Mouse (Mus musculus) myocyte (in vitro differentiated cells): Measurements from ENCODE around the gene Prss57.

ENCODE experiments used
- CEBPB ChIP-seq: IDR thresholded peaks from 2 replicates; pipeline ENCODE4 v1.6.1; 2011; ENCODE audit warnings: mild to moderate bottlenecking, moderate library complexity; ENCODE audit not compliant: poor library complexity, insufficient read depth, severe bottlenecking
- E2F4 ChIP-seq: IDR thresholded peaks from one replicate; pipeline ENCODE4 v1.6.1; 2011; ENCODE audit warnings: mild to moderate bottlenecking, control low read depth, moderate library complexity; ENCODE audit not compliant: insufficient read depth
- MAX ChIP-seq: IDR thresholded peaks from one replicate; pipeline ENCODE4 v1.6.1; 2011; ENCODE audit warnings: low read depth, mild to moderate bottlenecking, control low read depth
- MYOD1 ChIP-seq, 3 experiments: IDR thresholded peaks; one replicate each; pipeline ENCODE4 v1.6.1; 2011; ENCODE audit warnings: control low read depth in 2 of 3, low read depth in 2 of 3, mild to moderate bottlenecking in 2 of 3, moderate library complexity in 1 of 3; ENCODE audit not compliant: insufficient read length in 2 of 3, control insufficient read depth in 1 of 3
- MYOG ChIP-seq, 3 experiments: IDR thresholded peaks; one replicate each; pipeline ENCODE4 v1.6.1; 2011; ENCODE audit warnings: control low read depth in 2 of 3, low read depth in 2 of 3, mild to moderate bottlenecking in 2 of 3; ENCODE audit not compliant: insufficient read length in 2 of 3, control insufficient read depth in 1 of 3, insufficient read depth in 1 of 3
- POLR2A ChIP-seq: IDR thresholded peaks from one replicate; pipeline ENCODE4 v1.6.1; 2011; ENCODE audit warnings: low read depth, mild to moderate bottlenecking, control low read depth, moderate library complexity; ENCODE audit not compliant: insufficient read length
- POLR2AphosphoS2 ChIP-seq: IDR thresholded peaks from one replicate; pipeline ENCODE4 v1.6.1; 2011; ENCODE audit warnings: low read depth, control low read depth; ENCODE audit not compliant: insufficient read length
- REST ChIP-seq: IDR thresholded peaks from one replicate; pipeline ENCODE4 v1.6.1; 2011; ENCODE audit warnings: mild to moderate bottlenecking, control low read depth, moderate library complexity; ENCODE audit not compliant: insufficient read depth, insufficient read length
- SRF ChIP-seq: IDR thresholded peaks from one replicate; pipeline ENCODE4 v1.6.1; 2011; ENCODE audit warnings: low read depth; ENCODE audit not compliant: control insufficient read depth, insufficient read length
- TCF12 ChIP-seq: IDR thresholded peaks from one replicate; pipeline ENCODE4 v1.6.1; 2011; ENCODE audit warnings: mild to moderate bottlenecking, control low read depth; ENCODE audit not compliant: poor library complexity, insufficient read depth, severe bottlenecking
- USF1 ChIP-seq: IDR thresholded peaks from one replicate; pipeline ENCODE4 v1.6.1; 2011; ENCODE audit warnings: low read depth, mild to moderate bottlenecking, control low read depth, moderate library complexity

DNA sequence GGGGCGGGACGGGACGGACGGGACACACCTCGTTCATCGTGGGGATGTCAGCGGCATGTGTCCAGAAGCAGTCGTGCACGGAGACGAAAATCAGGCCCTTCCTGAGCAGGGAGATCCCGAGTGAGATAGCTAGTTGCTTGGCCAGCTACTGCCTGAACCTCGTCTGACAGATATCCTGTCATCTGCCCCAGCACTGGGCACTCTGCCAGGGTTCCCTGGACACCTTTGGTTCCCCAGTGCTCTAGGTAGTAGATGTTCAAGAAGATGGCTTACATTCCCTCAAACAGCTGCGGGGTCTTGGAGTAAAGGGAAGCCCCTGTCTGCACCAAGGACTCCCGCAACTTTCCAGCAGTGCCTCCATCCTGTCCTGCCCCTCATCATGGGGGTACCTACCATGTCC is 54.1 kb downstream of the Prss57 start:
- TF ChIP-seq POLR2A (no peak), MAX (no peak), SRF (no peak), USF1 (no peak), E2F4 (no peak), MYOG (IDR thresholded peaks at IDR 0.05; ENCODE audit: control insufficient read depth in 1 of 3, insufficient read depth in 1 of 3, insufficient read length in 2 of 3, low read depth in 2 of 3) (no peak), POLR2AphosphoS2 (no peak), CEBPB (no peak), TCF12 (no peak), MYOD1 (IDR thresholded peaks at IDR 0.05; ENCODE audit: control insufficient read depth in 1 of 3, insufficient read length in 2 of 3, low read depth in 2 of 3) (no peak), REST (no peak)
